9 mouse cellular contexts compared by ENCODE assay signal in the genomic region with DNA sequence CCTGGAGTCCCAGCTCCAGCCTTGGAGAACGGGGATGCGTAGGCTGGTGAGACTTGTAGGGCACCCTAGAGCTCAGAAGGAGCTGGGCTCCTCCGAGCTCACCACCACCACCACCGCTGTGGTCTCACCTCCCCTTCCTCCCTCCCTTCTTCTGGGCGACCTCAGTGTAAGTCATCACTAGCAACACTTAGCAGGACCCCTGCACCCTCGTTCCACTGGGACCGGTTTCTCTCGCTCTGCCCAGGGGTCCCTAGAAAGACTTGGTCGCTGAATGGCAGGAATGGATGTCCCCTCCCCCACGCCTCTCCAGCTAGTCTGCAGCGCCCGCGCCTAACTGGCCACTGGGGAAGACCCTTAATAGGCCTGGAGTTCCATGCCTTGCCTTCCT. TPM values are rescaled to one million over a fixed set of nuclear protein-coding genes. Genes with fewer than 3 reads are reported as not detected.
DNase-seq lines count a peak whose midpoint lies in the region; ATAC-seq and TF ChIP-seq lines count a peak whose summit lies in the region.
"Had no signal": no experiment of that assay in that cellular context is flagged by ENCODE, and none has a peak within 500 bp of the region (broad histone marks: within the 10 kb centered on the region; RNA-seq: fewer than 3 reads in every experiment).

No protein-coding gene starts in this region.

- H3K4me3 ChIP-seq in E14TG2a.4 (replicated peaks; ENCODE audit: low read length): peak overlapping the region; percentile 72
- H3K4me3 ChIP-seq in forebrain, embryonic 10.5 days: peak overlapping the region; percentile 74
- H3K4me3 ChIP-seq in limb, embryonic 15.5 days: peak overlapping the region; percentile 47

- peaks cover 29% of the 10 kb centered on the region for H3K4me1 ChIP-seq in E14TG2a.4 (replicated peaks; ENCODE audit: low read depth, low read length)
- peaks cover 55% of the 10 kb centered on the region for H3K4me1 ChIP-seq in forebrain, embryonic 10.5 days
- peaks cover 33% of the 10 kb centered on the region for H3K4me1 ChIP-seq in limb, embryonic 15.5 days

- no peak for TF ChIP-seq CTCF in E14TG2a.4 (conservative IDR thresholded peaks at IDR 0.05; ENCODE audit: low read length)

- H3K4me2 ChIP-seq in limb, embryonic 15.5 days: peak overlapping the region; percentile 96

- H3K9me3 ChIP-seq in E14TG2a.4 (ENCODE audit: low read length): no peaks in the 10 kb centered on the region
- no peaks in the 10 kb centered on the region for H3K9me3 ChIP-seq in forebrain, embryonic 10.5 days
- no peaks in the 10 kb centered on the region for H3K9me3 ChIP-seq in limb, embryonic 15.5 days

- H3K27me3 ChIP-seq in E14TG2a.4 (ENCODE audit: insufficient read depth, low read length): peaks cover 92% of the 10 kb centered on the region
- H3K27me3 ChIP-seq in forebrain, embryonic 10.5 days (ENCODE audit: poor library complexity, severe bottlenecking): peaks cover 88% of the 10 kb centered on the region
- peaks cover 64% of the 10 kb centered on the region for H3K27me3 ChIP-seq in limb, embryonic 15.5 days

- ATAC-seq in cerebellum, adult (ENCODE audit: insufficient number of reproducible peaks, low FRiP score, low TSS enrichment): no peak
- ATAC-seq in limb, embryonic 15.5 days (ENCODE audit: insufficient number of reproducible peaks, low FRiP score, low TSS enrichment, low read depth): no peak
- no peak for ATAC-seq in CD4-positive, CD25-positive, alpha-beta regulatory T cell, adult 4 months

- H3K36me3 ChIP-seq in E14TG2a.4 (ENCODE audit: insufficient read depth, low read length): no peaks in the 10 kb centered on the region
- no peaks in the 10 kb centered on the region for H3K36me3 ChIP-seq in forebrain, embryonic 10.5 days (replicated peaks)
- H3K36me3 ChIP-seq in limb, embryonic 15.5 days: no peaks in the 10 kb centered on the region

- H3K9ac ChIP-seq in limb, embryonic 15.5 days: no peak overlapping the region

- peak; percentile 58 for DNase-seq in cerebellum, adult 11 months
- peak; percentile 59 for DNase-seq in forebrain, embryonic 10.5 days (ENCODE audit: extremely low spot score, low spot score)
- no peak for DNase-seq in natural killer cell, adult 2 months (ENCODE audit: low spot score in 2 of 2)
- DNase-seq in kidney, postnatal 36 days: no peak
- DNase-seq: kidney, postnatal 14 days had no signal

- H3K27ac ChIP-seq in forebrain, embryonic 10.5 days: peak overlapping the region; percentile 86
- no peak overlapping the region for H3K27ac ChIP-seq in limb, embryonic 15.5 days

- WGBS in forebrain, embryonic 10.5 days: under 1% methylated on average over 13 of the region's 13 CpGs
- WGBS in limb, embryonic 15.5 days: under 1% methylated on average over 13 of the region's 13 CpGs

RNA-seq across cellular contexts. Expression of a gene that starts 1.6 kb away (rescaled TPM):
- 2.0 and 2.6 TPM in 2 replicates for polyA plus RNA-seq in forebrain, embryonic 10.5 days (2016; fragmentation: Nextera tagmentation; extraction: Ambion mirVana)
- polyA plus RNA-seq in limb, embryonic 15.5 days (2015; fragmentation: Nextera tagmentation; extraction: Ambion mirVana): 0.26 and 0.32 TPM in 2 replicates
- not detected for polyA plus RNA-seq in CD4-positive, CD25-positive, alpha-beta regulatory T cell, adult 4 months (2017; shearing (Covaris generic))

Comparison
In these comparisons a context has a peak if more than half of its experiments do, and no peak if none do; other contexts are left out.
1. DNase-seq: peak in cerebellum, adult 11 months (single experiment) and forebrain, embryonic 10.5 days (single experiment); none in natural killer cell, adult 2 months (0 of 2) and kidney, postnatal 36 days (0 of 2).
2. Peak in every context shown above with its lines, with median percentiles within 50 percentile points of each other: H3K4me3 ChIP-seq.